Mouse (Mus musculus): Measurements from ENCODE around the gene D11Wsu47e.

D11Wsu47e gene

DNA sequence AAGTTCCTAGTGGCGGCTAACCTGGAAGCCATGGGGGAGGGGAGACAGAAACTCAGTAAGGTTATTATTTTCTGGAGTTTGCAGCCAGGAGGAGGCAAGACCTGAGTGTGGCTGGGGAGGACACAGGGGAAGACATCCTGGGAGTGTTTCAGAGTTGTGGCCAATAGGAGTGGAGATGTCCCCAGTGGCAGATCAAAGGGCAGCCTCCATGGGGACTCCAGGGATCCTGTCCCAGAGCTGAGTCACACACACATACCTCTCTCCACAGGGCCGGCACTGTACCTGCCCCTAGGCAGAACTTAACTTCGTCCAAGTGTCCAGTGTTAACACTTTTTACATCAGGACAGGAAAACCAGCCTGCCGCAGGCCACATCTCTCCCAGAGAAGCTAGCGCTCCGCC is 50.9 kb downstream of the D11Wsu47e start:
- no peak for DNase-seq (ENCODE audit: low read depth)

DNA sequence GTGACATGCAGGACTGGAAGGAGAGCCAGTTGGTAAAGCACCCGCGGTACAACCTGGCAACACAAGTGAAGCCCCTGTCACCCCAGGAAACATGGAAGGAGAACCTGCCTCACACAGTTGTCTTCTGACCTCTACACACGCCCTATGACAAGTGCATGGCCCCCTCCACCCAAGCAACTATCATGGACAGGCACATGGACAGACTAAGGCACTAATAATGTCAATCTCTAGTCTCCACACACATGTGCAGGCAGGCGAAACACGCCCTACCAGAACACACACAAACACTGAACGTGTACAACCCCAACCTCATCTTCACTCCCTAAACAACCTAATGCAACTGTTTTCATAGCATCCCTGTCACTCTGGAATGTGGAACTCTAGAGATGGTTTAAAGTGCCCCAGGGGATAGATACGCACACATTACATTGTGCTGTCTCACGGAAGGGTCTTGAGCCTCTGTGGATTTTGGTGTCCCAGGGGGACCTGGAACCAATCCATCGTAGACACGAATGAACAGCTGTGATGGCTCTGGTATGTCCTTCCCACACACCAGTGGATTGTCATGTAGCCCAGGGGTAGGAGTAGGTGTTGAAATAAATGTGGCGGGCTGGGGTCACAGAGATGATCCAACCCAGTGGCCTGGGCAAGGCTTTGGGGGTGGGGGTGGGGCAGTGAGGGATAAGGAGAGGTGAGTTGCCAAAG is 52.8 kb downstream of the D11Wsu47e start:
- DNase-seq (ENCODE audit: low read depth) = no peak

DNA sequence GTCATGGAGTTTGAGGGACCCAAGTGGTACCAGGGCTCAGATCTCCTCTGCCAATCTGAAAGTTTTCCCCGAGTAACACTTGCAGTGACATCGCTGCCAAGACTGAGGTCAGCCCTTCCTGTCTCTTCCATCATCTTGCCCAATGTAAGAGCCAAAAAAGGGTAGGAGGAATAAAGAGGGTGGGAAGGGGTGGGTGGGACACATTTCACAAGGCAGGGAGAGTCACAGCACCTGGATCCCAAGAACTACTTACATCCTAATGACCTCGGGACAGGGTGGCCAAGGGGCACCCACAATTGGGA is 53.3 kb downstream of the D11Wsu47e start:
- no peak for DNase-seq (ENCODE audit: low read depth)

DNA sequence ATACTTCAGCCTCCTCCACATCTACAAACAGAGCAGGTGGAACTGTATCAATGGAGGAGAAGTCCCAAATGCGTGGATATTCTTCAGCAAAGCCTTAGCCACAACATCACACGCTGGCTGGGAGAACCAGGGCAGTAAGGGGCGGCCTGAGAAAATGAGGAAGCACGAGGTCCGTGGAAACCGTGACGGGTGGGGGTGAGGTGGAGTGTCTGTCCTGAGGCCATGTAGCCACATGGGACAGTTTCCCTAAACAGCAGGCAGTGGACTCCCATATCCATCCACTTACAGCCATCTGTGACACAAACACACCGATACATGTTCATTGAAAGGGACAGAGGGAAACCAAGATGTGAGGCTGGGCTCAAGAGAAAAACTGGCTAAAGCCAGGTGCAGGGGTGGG is 53.7 kb downstream of the D11Wsu47e start:
- DNase-seq (ENCODE audit: low read depth) = no peak

DNA sequence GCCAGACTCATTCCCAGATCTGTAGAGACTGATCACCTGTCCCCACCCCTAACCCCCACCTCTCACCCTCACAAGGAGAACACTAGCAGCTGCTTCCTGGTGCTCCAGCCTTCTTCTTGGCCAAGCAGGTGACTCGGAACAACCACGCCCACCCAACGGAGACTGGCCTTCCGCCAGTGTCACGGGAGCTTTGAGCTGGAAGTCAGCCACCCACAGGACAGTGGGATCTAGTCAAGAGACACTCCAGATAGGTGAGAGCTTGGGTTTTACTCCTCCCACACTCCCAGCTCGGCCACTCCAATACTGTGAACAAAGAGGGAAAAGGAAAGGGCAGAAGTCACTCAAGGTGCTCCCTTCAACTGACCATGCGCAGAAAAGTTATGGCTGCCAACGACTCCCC is 55.0 kb downstream of the D11Wsu47e start:
- DNase-seq (ENCODE audit: low read depth) = no peak

DNA sequence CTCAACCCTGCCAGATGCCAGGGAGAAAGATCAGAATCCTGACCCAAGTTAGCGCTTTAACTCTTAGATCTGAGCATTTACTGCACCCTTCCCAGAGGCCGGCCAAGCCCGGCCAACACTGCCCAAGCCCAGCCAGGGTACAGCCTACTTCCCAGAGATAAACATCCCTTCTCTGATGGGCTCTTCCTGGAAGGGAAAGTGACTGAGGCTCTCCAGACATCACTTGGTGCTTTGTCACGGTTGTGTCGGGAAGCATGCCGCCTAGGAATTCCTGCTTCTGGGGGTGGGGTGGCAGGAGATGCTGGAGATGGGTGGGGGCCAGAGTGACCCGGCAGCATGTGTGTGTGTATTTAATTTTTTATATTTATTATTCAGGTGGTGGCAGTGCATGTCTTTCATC is 55.9 kb downstream of the D11Wsu47e start:
- DNase-seq (ENCODE audit: low read depth) = no peak

DNA sequence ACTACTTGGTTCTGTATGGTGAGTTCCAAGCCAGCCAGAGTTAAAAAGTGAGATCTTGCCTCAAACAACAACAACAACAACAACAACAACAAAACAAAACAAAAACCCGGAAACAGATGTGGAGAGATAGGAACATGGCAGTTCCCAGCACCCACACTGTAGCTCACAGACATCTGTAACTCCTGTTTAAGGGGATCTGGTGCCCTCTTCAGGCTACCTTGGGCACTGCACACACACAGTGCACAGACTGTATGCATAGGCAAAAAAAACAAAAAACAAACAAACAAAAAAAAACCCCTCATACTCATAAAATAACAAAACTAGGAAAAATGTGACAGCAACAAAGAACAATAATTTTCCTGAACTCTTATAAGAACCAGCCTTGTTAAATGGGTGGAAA is 58.8 kb downstream of the D11Wsu47e start:
- DNase-seq (ENCODE audit: low read depth) = no peak

Measured in 416B (cell line).